Mouse (Mus musculus) cortical plate, adult 2 months (tissue): ENCODE results near the gene Ufsp1. TPM values are rescaled to one million over a fixed set of nuclear protein-coding genes. Genes with fewer than 3 reads are reported as not detected.

Experiments
- H3K27ac ChIP-seq: fragments of 200-500 bp; 2 replicates; pipeline ENCODE4 v1.5.1; 2012; ENCODE audit warnings: low read length, control low read depth, inconsistent platforms; ENCODE audit not compliant: insufficient read depth
- H3K4me1 ChIP-seq: fragments of 200-500 bp; 2 replicates; pipeline ENCODE4 v1.6.1; 2011; ENCODE audit warnings: low read length; ENCODE audit not compliant: control insufficient read depth, insufficient read depth
- H3K4me3 ChIP-seq: fragments of 200-500 bp; 2 replicates; pipeline ENCODE4 v1.5.1; 2011; ENCODE audit warnings: mild to moderate bottlenecking, low read length, control low read depth; ENCODE audit not compliant: insufficient read depth
- CTCF ChIP-seq: fragments of 200-500 bp; IDR thresholded peaks from 2 replicates; pipeline ENCODE4 v1.5.1; 2011; ENCODE audit warnings: mild to moderate bottlenecking, control low read depth, low read length; ENCODE audit not compliant: insufficient read depth; ENCODE audit errors: extremely low read depth
- POLR2A ChIP-seq: fragments of 200-500 bp; IDR thresholded peaks from 2 replicates; pipeline ENCODE4 v1.6.1; 2011; ENCODE audit warnings: mild to moderate bottlenecking, low read length, control low read depth; ENCODE audit not compliant: insufficient read depth; ENCODE audit errors: extremely low read depth
- polyA plus RNA-seq: library from polyadenylated mRNA; depleted of rRNA; stranded (reverse); fragments of >200 nt; gene quantifications from 2 replicates; pipeline ENCODE4 v1.2.3, GENCODE M21; 2012

Gene Ufsp1
- polyA plus RNA-seq, 1 experiment = 13.3 TPM

GRCm38 (mm10) chr5:137308356-137308755 lies 13.9 kb downstream of the Ufsp1 start:
- TF ChIP-seq CTCF (no peak), POLR2A (no peak)
- no peak overlapping the region; the same call in 1 of the 2 replicates for H3K4me3 ChIP-seq
- H3K27ac ChIP-seq = peak overlapping the region; percentile 77; the same call in 1 of the 2 replicates
- peaks cover 9% of the 10 kb centered on the region; the same call in 1 of the 2 replicates for H3K4me1 ChIP-seq

GRCm38 (mm10) chr5:137313466-137314192 lies 19.2 kb downstream of the Ufsp1 start:
- TF ChIP-seq POLR2A (no peak), CTCF (no peak)
- Histone ChIP-seq H3K4me3 (peak overlapping the region; percentile 7), H3K4me1 (no peaks in the 10 kb centered on the region), H3K27ac (no peak overlapping the region)

GRCm38 (mm10) chr5:137314193-137315083 lies 20.0 kb downstream of the Ufsp1 start, which contains the start of gene Trip6:
Gene Trip6 (minus strand): TSS chr5:137314404.
- Histone ChIP-seq H3K4me3 (peak within 1 kb of the TSS; percentile 7), H3K27ac (no peak within 1 kb of the TSS)
- TF ChIP-seq POLR2A (no peak; the same call in 1 of the 2 replicates), CTCF (no peak)

GRCm38 (mm10) chr5:137315084-137315903 lies 20.9 kb downstream of the Ufsp1 start:
- Histone ChIP-seq H3K4me1 (no peaks in the 10 kb centered on the region), H3K4me3 (no peak overlapping the region), H3K27ac (no peak overlapping the region)
- TF ChIP-seq POLR2A = no peak
- TF ChIP-seq CTCF = no peak

More at GRCm38 (mm10) chr5:137314193-137315083, 20.0 kb downstream of the Ufsp1 start, which contains the start of gene Trip6:
- H3K4me1 ChIP-seq = no peaks in the 10 kb centered on the region

- H3K27ac ChIP-seq = no peak overlapping the region
- no peak for TF ChIP-seq CTCF
- TF ChIP-seq POLR2A = no peak
Observed at GRCm38 (mm10) chr5:137317361-137317760, 22.9 kb downstream of the Ufsp1 start.

GRCm38 (mm10) chr5:137318570-137318969 lies 24.1 kb downstream of the Ufsp1 start:
- TF ChIP-seq POLR2A = no peak
- TF ChIP-seq CTCF = no peak
- Histone ChIP-seq H3K4me3 (no peak overlapping the region), H3K4me1 (no peaks in the 10 kb centered on the region), H3K27ac (no peak overlapping the region)

More at GRCm38 (mm10) chr5:137317361-137317760, 22.9 kb downstream of the Ufsp1 start:
- Histone ChIP-seq H3K4me3 (no peak overlapping the region), H3K4me1 (no peaks in the 10 kb centered on the region)

- no peak overlapping the region for H3K27ac ChIP-seq
- no peak for TF ChIP-seq CTCF
- TF ChIP-seq POLR2A = no peak
- no peaks in the 10 kb centered on the region for H3K4me1 ChIP-seq
- H3K4me3 ChIP-seq = no peak overlapping the region
Observed at GRCm38 (mm10) chr5:137320996-137321395, 26.6 kb downstream of the Ufsp1 start.

GRCm38 (mm10) chr5:137330910-137331309 lies 36.5 kb downstream of the Ufsp1 start:
- Histone ChIP-seq H3K27ac (no peak overlapping the region), H3K4me3 (no peak overlapping the region), H3K4me1 (peaks cover 2% of the 10 kb centered on the region; the same call in 1 of the 2 replicates)
- no peak for TF ChIP-seq CTCF
- TF ChIP-seq POLR2A = no peak
